Comparison of ENCODE assay signal across 8 mouse cellular contexts in genomic region chr8:121947753-121948141, GRCm38 (mm10). TPM values are rescaled to one million over a fixed set of nuclear protein-coding genes. Genes with fewer than 3 reads are reported as not detected.
DNase-seq lines count a peak whose midpoint lies in the region; ATAC-seq and TF ChIP-seq lines count a peak whose summit lies in the region.

No protein-coding gene starts in this region.

- peak; percentile 35 for ATAC-seq in forebrain, embryonic 14.5 days
- ATAC-seq in lung, embryonic 16.5 days (ENCODE audit: low read depth), result peak; percentile 52

- no peaks in the 10 kb centered on the region for H3K27me3 ChIP-seq in ES-Bruce4 (ENCODE audit: control insufficient read depth, insufficient read depth, low read length, poor library complexity, severe bottlenecking)
- H3K27me3 ChIP-seq in forebrain, embryonic 14.5 days (replicated peaks; ENCODE audit: control insufficient read depth, insufficient read depth, low read length), result no peaks in the 10 kb centered on the region
- no peaks in the 10 kb centered on the region for H3K27me3 ChIP-seq in lung, embryonic 16.5 days (ENCODE audit: control insufficient read depth, insufficient read depth, low read depth, low read length)

- peak overlapping the region; percentile 45 for H3K27ac ChIP-seq in ES-Bruce4 (ENCODE audit: insufficient read depth, low read length)
- H3K27ac ChIP-seq in forebrain, embryonic 14.5 days (ENCODE audit: low read depth, low read length), result peak overlapping the region; percentile 56; the same call in 1 of the 2 replicates
- peak overlapping the region; percentile 71; the same call in 1 of the 2 replicates for H3K27ac ChIP-seq in layer of hippocampus, adult 2 months
- peak overlapping the region; percentile 95 for H3K27ac ChIP-seq in lung, embryonic 16.5 days (ENCODE audit: low read length)

- intact Hi-C loops in heart, postnatal 36 days (cut with DNase I), result no loop called here

- H3K4me3 ChIP-seq in ES-Bruce4 (ENCODE audit: low read depth, low read length), result peak overlapping the region; percentile 61
- H3K4me3 ChIP-seq in forebrain, embryonic 14.5 days (ENCODE audit: low read depth, low read length), result peak overlapping the region; percentile 22
- peak overlapping the region; percentile 33 for H3K4me3 ChIP-seq in layer of hippocampus, adult 2 months
- peak overlapping the region; percentile 45 for H3K4me3 ChIP-seq in lung, embryonic 16.5 days (ENCODE audit: low read length)

- no peak for TF ChIP-seq CTCF in ES-Bruce4 (IDR thresholded peaks at IDR 0.05; ENCODE audit: low read depth, low read length)
- TF ChIP-seq CTCF in layer of hippocampus, adult 2 months (conservative IDR thresholded peaks at IDR 0.05), result no peak

- no peaks in the 10 kb centered on the region for H3K36me3 ChIP-seq in ES-Bruce4 (ENCODE audit: control insufficient read depth, insufficient read depth, low read length, poor library complexity, severe bottlenecking)
- no peaks in the 10 kb centered on the region; the same call in 1 of the 2 replicates for H3K36me3 ChIP-seq in forebrain, embryonic 14.5 days (ENCODE audit: control insufficient read depth, insufficient read depth, low read length)
- no peaks in the 10 kb centered on the region for H3K36me3 ChIP-seq in lung, embryonic 16.5 days (ENCODE audit: control insufficient read depth, insufficient read depth, low read length)

- TF ChIP-seq POLR2A in ES-Bruce4 (IDR thresholded peaks at IDR 0.05; ENCODE audit: insufficient read depth, low read length), result peak; percentile 75

- 0 out of 2 replicates have a peak, but pooled peaks have one; percentile 53 for TF ChIP-seq EP300 in ES-Bruce4 (IDR thresholded peaks at IDR 0.05; ENCODE audit: insufficient read depth, low read depth, low read length)

- under 1% methylated on average over 18 of the region's 18 CpGs for WGBS in forebrain, embryonic 14.5 days
- WGBS in lung, embryonic 16.5 days, result under 1% methylated on average over 18 of the region's 18 CpGs

- peak overlapping the region; percentile 58 for H3K9ac ChIP-seq in ES-Bruce4 (ENCODE audit: low read depth, poor library complexity, severe bottlenecking)
- H3K9ac ChIP-seq in forebrain, embryonic 14.5 days (ENCODE audit: low read length), result peak overlapping the region; percentile 43; the same call in 1 of the 2 replicates
- peak overlapping the region; percentile 69 for H3K9ac ChIP-seq in lung, embryonic 16.5 days (ENCODE audit: low read length)

- H3K4me1 ChIP-seq in ES-Bruce4 (ENCODE audit: control insufficient read depth, insufficient read depth, low read length), result peaks cover 6% of the 10 kb centered on the region
- peaks cover 30% of the 10 kb centered on the region for H3K4me1 ChIP-seq in forebrain, embryonic 14.5 days (ENCODE audit: control insufficient read depth, insufficient read depth, low read length)
- H3K4me1 ChIP-seq in lung, embryonic 16.5 days (replicated peaks; ENCODE audit: control insufficient read depth, insufficient read depth, low read length), result peaks cover 31% of the 10 kb centered on the region

- peak; percentile 94 for DNase-seq in c-Kit-positive CD71-positive TER-119-negative erythroid progenitor cells, embryonic 14.5 days (ENCODE audit: low read depth)
- DNase-seq in forebrain, embryonic 14.5 days (ENCODE audit: low spot score), result peak; percentile 97
- DNase-seq in heart, postnatal 36 days, result peak; percentile 89
- DNase-seq in layer of hippocampus, adult 2 months (ENCODE audit: low spot score in 2 of 2), result peak; percentile 70 to 74
- peak; percentile 84 for DNase-seq in ovary, adult 18-20 months (ENCODE audit: low spot score)
- DNase-seq in thymus, postnatal 0 days (ENCODE audit: low spot score), result peak; percentile 91

- H3K9me3 ChIP-seq in ES-Bruce4 (replicated peaks; ENCODE audit: control insufficient read depth, insufficient read depth, low read length, poor library complexity, severe bottlenecking), result no peaks in the 10 kb centered on the region
- H3K9me3 ChIP-seq in forebrain, embryonic 14.5 days (replicated peaks; ENCODE audit: control insufficient read depth, low read length), result no peaks in the 10 kb centered on the region
- no peaks in the 10 kb centered on the region for H3K9me3 ChIP-seq in lung, embryonic 16.5 days (ENCODE audit: control insufficient read depth, low read length)

- peak overlapping the region; percentile 47 for H3K4me2 ChIP-seq in forebrain, embryonic 14.5 days (ENCODE audit: low read length)
- H3K4me2 ChIP-seq in lung, embryonic 16.5 days (ENCODE audit: low read depth, low read length), result peak overlapping the region; percentile 69

RNA-seq across cellular contexts. Expression of gene Banp, which starts 1.8 kb away (rescaled TPM):
- 47.2 and 54.8 TPM in 2 replicates for polyA plus RNA-seq in ES-Bruce4 (2011; ENCODE audit: insufficient read depth, insufficient read length, low read depth, missing spikeins)
- polyA plus RNA-seq in forebrain, embryonic 14.5 days (2014; fragmentation: Nextera tagmentation; extraction: Ambion mirVana), result 47.2 and 57.7 TPM in 2 replicates
- total RNA-seq in heart, postnatal 36 days (2021), result 10 to 100 TPM in 1 of 2 experiments, 1 to 10 TPM in 1; 8.5 to 19.2 TPM
- 10 to 100 TPM; 32.7 to 61.0 TPM for total RNA-seq in layer of hippocampus, adult 2 months (2021)
- polyA plus RNA-seq in lung, embryonic 16.5 days (2015; fragmentation: Nextera tagmentation; extraction: Ambion mirVana), result 50.7 and 53.0 TPM in 2 replicates
- 29.4 and 38.9 TPM in 2 replicates for polyA plus RNA-seq in thymus, postnatal 0 days (2015; fragmentation: Nextera tagmentation; extraction: Ambion mirVana)

RNA-seq across cellular contexts. Expression of gene Car5a, which starts 3.0 kb away (rescaled TPM):
- polyA plus RNA-seq in ES-Bruce4 (2011; ENCODE audit: insufficient read depth, insufficient read length, low read depth, missing spikeins), result 4.3 and 5.8 TPM in 2 replicates
- 0.28 and 0.46 TPM in 2 replicates for polyA plus RNA-seq in forebrain, embryonic 14.5 days (2014; fragmentation: Nextera tagmentation; extraction: Ambion mirVana)
- total RNA-seq in heart, postnatal 36 days (2021), result not detected
- not detected for total RNA-seq in layer of hippocampus, adult 2 months (2021)
- not detected in 2 replicates for polyA plus RNA-seq in lung, embryonic 16.5 days (2015; fragmentation: Nextera tagmentation; extraction: Ambion mirVana)
- polyA plus RNA-seq in thymus, postnatal 0 days (2015; fragmentation: Nextera tagmentation; extraction: Ambion mirVana), result 0.13 and 0.22 TPM in 2 replicates

RNA-seq across cellular contexts. Expression of gene Slc7a5, which starts 40.3 kb away (rescaled TPM):
- 80.8 and 85.4 TPM in 2 replicates for polyA plus RNA-seq in ES-Bruce4 (2011; ENCODE audit: insufficient read depth, insufficient read length, low read depth, missing spikeins)
- polyA plus RNA-seq in forebrain, embryonic 14.5 days (2014; fragmentation: Nextera tagmentation; extraction: Ambion mirVana), result 37.9 and 39.7 TPM in 2 replicates
- total RNA-seq in heart, postnatal 36 days (2021), result 1 to 10 TPM; 3.1 to 3.6 TPM
- total RNA-seq in layer of hippocampus, adult 2 months (2021), result 10 to 100 TPM; 66.5 to 68.7 TPM
- polyA plus RNA-seq in lung, embryonic 16.5 days (2015; fragmentation: Nextera tagmentation; extraction: Ambion mirVana), result 10.4 and 10.7 TPM in 2 replicates
- 15.0 and 16.7 TPM in 2 replicates for polyA plus RNA-seq in thymus, postnatal 0 days (2015; fragmentation: Nextera tagmentation; extraction: Ambion mirVana)

Comparison
In these comparisons a context has a peak if more than half of its experiments do, and no peak if none do; other contexts are left out.
1. Peak in every context shown above with its lines: DNase-seq, ATAC-seq, H3K4me3 ChIP-seq and H3K27ac ChIP-seq.
2. H3K27ac ChIP-seq: peak in every context shown above with its lines; median percentile 95 in lung, embryonic 16.5 days; 71 in layer of hippocampus, adult 2 months; 56 in forebrain, embryonic 14.5 days; 45 in ES-Bruce4.